Mouse (Mus musculus) C2C12 (cell line): ENCODE measurements around the gene Ltb. TPM values are rescaled to one million over a fixed set of nuclear protein-coding genes. Genes with fewer than 3 reads are reported as not detected.

ENCODE experiments used
- H3K27me3 ChIP-seq: one replicate; pipeline ENCODE4 v1.6.1; 2011; ENCODE audit not compliant: control insufficient read depth, insufficient read depth, insufficient read length
- H3K36me3 ChIP-seq: one replicate; pipeline ENCODE4 v1.6.1; 2011; ENCODE audit not compliant: control insufficient read depth, insufficient read depth
- H3K4me3 ChIP-seq: one replicate; pipeline ENCODE4 v1.5.1; 2011; ENCODE audit warnings: mild to moderate bottlenecking, control low read depth; ENCODE audit not compliant: poor library complexity, insufficient read depth, severe bottlenecking
- H3K79me2 ChIP-seq: one replicate; pipeline ENCODE4 v1.6.1; 2011; ENCODE audit not compliant: control insufficient read depth, insufficient read depth
- H3K79me3 ChIP-seq: one replicate; pipeline ENCODE4 v1.6.1; 2011; ENCODE audit warnings: low read depth, control low read depth
- H3ac ChIP-seq: one replicate; pipeline ENCODE3; 2011; ENCODE audit warnings: low read depth; ENCODE audit not compliant: control insufficient read depth, insufficient read length
- CEBPB ChIP-seq: IDR thresholded peaks from one replicate; pipeline ENCODE4 v1.6.1; 2011; ENCODE audit warnings: low read depth, mild to moderate bottlenecking, control low read depth, moderate library complexity
- CTCF ChIP-seq: IDR thresholded peaks from one replicate; pipeline ENCODE4 v1.5.1; 2011; ENCODE audit not compliant: control insufficient read depth, insufficient read depth, insufficient read length
- FOSL1 ChIP-seq: IDR thresholded peaks from one replicate; pipeline ENCODE4 v1.8.0; 2011; ENCODE audit warnings: mild to moderate bottlenecking, low read length; ENCODE audit not compliant: poor library complexity, insufficient read depth, severe bottlenecking
- MAX ChIP-seq: IDR thresholded peaks from one replicate; pipeline ENCODE4 v1.6.1; 2011; ENCODE audit warnings: mild to moderate bottlenecking, control low read depth
- MYOD1 ChIP-seq: IDR thresholded peaks from one replicate; pipeline ENCODE4 v1.6.1; 2011; ENCODE audit warnings: low read depth; ENCODE audit not compliant: control insufficient read depth, insufficient read length
- MYOG ChIP-seq: IDR thresholded peaks from one replicate; pipeline ENCODE4 v1.6.1; 2011; ENCODE audit not compliant: control insufficient read depth, insufficient read length; ENCODE audit errors: extremely low read depth
- USF1 ChIP-seq: IDR thresholded peaks from one replicate; pipeline ENCODE4 v1.6.1; 2011; ENCODE audit warnings: low read depth, mild to moderate bottlenecking, control low read depth, moderate library complexity
- polyA plus RNA-seq: library from polyadenylated mRNA; unstranded; fragments of >200 nt; fragmentation: generic; extraction: Trizol; gene quantifications from one replicate; pipeline ENCODE4 v1.2.1, GENCODE M21; 2012; ENCODE audit warnings: missing spikeins

The Ltb gene
- polyA plus RNA-seq, 1 experiment: not detected

DNA sequence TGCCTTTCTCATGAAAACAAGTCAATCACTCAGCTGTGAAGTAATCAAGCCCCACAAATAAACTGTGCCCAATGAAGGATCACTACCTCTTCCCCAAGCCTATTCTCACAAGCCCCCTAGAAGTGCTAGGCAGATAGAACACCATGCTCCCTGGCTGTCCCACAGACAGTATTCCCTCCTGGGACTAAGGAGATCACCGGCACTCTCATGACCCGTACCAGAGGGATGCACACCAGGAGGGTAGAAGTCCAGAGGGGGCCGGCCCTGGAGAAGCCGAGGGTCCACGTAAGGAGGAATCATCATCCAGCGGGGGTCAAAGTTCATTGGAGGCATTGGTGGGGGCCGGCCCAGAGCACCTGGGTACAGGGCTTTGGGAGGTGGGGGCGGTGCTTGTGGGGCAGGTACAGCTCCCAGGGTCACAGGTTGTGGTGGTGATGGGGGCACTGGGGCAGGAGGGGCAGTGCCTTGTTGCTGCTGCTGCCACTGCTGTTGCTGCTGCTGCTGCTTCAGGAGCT lies 36.5 kb upstream of the Ltb start:
- Histone ChIP-seq H3K36me3 (peaks cover 100% of the 10 kb centered on the region), H3K4me3 (no peak overlapping the region), H3K79me3 (peaks cover 56% of the 10 kb centered on the region), H3ac (no peak overlapping the region), H3K27me3 (no peaks in the 10 kb centered on the region), H3K79me2 (peaks cover 94% of the 10 kb centered on the region)
- TF ChIP-seq CEBPB: no peak
- TF ChIP-seq USF1: no peak
- TF ChIP-seq FOSL1: no peak
- no peak for TF ChIP-seq MAX
- no peak for TF ChIP-seq CTCF
- TF ChIP-seq MYOG: no peak

DNA sequence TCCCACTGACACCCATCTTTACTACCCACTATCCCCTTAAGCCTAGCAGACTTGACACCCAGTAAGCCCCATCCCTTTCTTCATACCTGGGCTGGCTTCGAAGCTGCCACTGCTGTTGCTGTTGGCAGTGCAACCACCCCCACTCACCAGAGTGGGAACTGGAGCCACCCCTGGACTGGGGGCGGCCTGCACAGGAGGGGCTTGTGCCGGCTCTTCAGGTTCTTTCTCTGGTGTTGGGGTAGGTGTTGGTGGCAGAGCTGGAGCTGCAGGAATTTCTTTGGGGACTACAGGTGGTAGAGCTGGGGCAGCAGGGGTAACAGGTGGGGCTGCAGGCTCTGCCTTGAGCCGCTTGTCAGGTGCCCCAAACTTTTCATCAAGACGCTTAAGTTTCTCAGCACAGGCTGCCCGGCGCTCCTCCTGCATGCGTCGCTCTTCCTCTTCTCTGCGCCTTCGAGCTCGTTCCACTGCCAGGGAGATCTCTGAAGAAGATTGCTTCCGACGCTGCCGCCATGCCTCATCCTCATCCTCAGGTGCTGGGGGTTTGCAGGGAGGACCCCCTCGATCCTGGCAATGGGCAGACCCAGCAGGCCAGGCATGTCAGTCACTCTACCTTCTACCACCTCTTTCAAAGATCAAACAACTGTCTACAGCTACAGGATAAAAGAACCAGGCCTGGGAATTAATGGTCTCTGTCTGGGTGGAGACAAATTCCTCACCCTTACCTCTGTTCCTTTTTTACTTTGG lies 35.2 kb upstream of the Ltb start:
- H3K79me3 ChIP-seq: peaks cover 67% of the 10 kb centered on the region
- TF ChIP-seq MYOD1: no peak
- TF ChIP-seq FOSL1: no peak
- no peak for TF ChIP-seq CEBPB
- TF ChIP-seq MYOG: no peak
- TF ChIP-seq USF1: no peak
- TF ChIP-seq MAX: no peak
- no peak for TF ChIP-seq CTCF
- H3K27me3 ChIP-seq: no peaks in the 10 kb centered on the region
- no peak overlapping the region for H3ac ChIP-seq
- H3K4me3 ChIP-seq: no peak overlapping the region
- H3K79me2 ChIP-seq: peaks cover 97% of the 10 kb centered on the region
- peaks cover 91% of the 10 kb centered on the region for H3K36me3 ChIP-seq

DNA sequence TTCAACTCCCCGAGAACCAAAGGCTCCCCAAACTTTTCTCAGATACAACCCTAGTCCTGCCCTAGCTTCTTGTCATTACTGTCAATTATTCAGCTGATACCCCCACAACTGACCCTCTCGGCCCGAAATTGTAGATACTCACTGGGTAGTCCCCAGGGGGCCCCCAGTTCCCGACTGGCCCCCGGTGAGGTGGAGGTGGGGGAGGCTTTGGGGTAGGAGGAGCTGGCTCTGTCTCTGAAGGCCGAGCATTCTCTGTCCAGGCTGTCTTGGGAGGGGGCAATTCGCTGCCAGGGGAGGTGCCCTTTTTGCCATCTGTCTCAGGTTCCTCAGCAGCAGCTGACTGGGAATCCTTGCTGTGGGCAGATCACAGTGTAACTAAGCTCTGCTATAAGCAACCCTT lies 34.6 kb upstream of the Ltb start:
- Histone ChIP-seq H3K27me3 (no peaks in the 10 kb centered on the region), H3K79me3 (peaks cover 70% of the 10 kb centered on the region), H3K36me3 (peaks cover 86% of the 10 kb centered on the region), H3ac (no peak overlapping the region), H3K79me2 (peaks cover 99% of the 10 kb centered on the region), H3K4me3 (no peak overlapping the region)
- no peak for TF ChIP-seq CEBPB
- no peak for TF ChIP-seq MYOD1
- no peak for TF ChIP-seq MAX
- no peak for TF ChIP-seq CTCF
- TF ChIP-seq FOSL1: no peak
- TF ChIP-seq USF1: no peak
- TF ChIP-seq MYOG: no peak

DNA sequence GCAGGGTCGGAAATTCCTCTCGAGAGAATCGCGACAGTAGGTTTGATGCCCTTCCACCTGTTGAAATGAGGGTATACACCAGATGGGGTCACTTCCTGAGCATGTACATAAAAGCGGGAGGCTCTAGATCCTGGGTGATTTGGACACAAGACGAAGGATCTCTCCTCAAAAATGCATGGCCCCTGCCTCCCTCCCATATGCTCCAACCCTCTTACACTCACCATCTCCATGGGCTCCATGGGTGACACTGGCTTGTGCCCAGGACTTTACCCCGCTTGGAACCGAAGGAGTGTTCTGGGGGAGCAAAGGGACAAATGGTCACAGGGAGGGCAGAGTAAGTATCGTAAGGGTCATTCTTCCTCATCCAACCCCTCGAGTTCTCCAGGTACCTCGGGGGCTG lies 32.8 kb upstream of the Ltb start:
- Histone ChIP-seq H3K79me2 (peaks cover 90% of the 10 kb centered on the region), H3K4me3 (no peak overlapping the region), H3K79me3 (peaks cover 65% of the 10 kb centered on the region), H3K27me3 (no peaks in the 10 kb centered on the region), H3ac (no peak overlapping the region), H3K36me3 (peaks cover 68% of the 10 kb centered on the region)
- TF ChIP-seq MYOG: no peak
- no peak for TF ChIP-seq MAX
- TF ChIP-seq FOSL1: no peak
- TF ChIP-seq USF1: no peak
- TF ChIP-seq MYOD1: no peak
- no peak for TF ChIP-seq CTCF
- TF ChIP-seq CEBPB: no peak

DNA sequence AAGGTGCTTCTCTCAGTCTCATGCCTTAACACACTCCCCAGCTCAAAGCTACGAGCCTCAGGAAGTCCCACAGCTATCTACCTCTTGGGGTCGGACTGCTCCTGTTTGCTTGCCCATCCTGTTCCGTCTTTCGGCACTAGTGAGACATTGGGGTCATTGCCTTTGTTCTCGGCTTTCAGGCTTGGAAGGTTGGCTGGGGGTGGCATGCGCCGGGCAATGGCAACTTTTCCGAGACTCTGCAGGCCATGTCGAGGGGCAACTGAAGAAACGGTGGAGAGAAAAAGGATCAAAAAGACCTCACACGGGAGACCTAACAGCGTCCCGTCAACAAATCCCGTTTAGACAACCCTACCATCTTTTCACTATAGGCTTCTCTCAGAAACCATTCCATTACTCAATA lies 32.1 kb upstream of the Ltb start:
- Histone ChIP-seq H3K79me2 (peaks cover 89% of the 10 kb centered on the region), H3K27me3 (no peaks in the 10 kb centered on the region), H3K36me3 (peaks cover 61% of the 10 kb centered on the region), H3K79me3 (peaks cover 60% of the 10 kb centered on the region), H3K4me3 (no peak overlapping the region), H3ac (no peak overlapping the region)
- TF ChIP-seq CTCF: no peak

GRCm38 (mm10) chr17:35162730-35163129 lies 31.5 kb upstream of the Ltb start:
- peak overlapping the region; percentile 62 for H3ac ChIP-seq
- no peaks in the 10 kb centered on the region for H3K27me3 ChIP-seq
- no peak for TF ChIP-seq FOSL1
- TF ChIP-seq MAX: no peak
- no peak for TF ChIP-seq MYOG
- TF ChIP-seq CEBPB: no peak
- no peak for TF ChIP-seq CTCF
- H3K79me3 ChIP-seq: peaks cover 54% of the 10 kb centered on the region
- peak overlapping the region; percentile 96 for H3K4me3 ChIP-seq
- H3K79me2 ChIP-seq: peaks cover 83% of the 10 kb centered on the region
- H3K36me3 ChIP-seq: peaks cover 55% of the 10 kb centered on the region
